Mouse (Mus musculus) kidney, embryonic 14.5 days (tissue): Measurements from ENCODE around the gene Adamts4. TPM values are rescaled to one million over a fixed set of nuclear protein-coding genes. Genes with fewer than 3 reads are reported as not detected.
"Not testable (repeated sequence)": the region's sequence is repeated elsewhere in the genome, so short reads cannot be mapped to it uniquely, and the experiment has no call there.

Experiments
- ATAC-seq: fragments of 200-750 bp; cut with Nextera tagmentation; 2 replicates; pipeline ENCODE4 v1.8.0; 2017; ENCODE audit warnings: moderate number of reproducible peaks, mild to moderate bottlenecking, moderate TSS enrichment, moderate library complexity; ENCODE audit not compliant: low FRiP score, low TSS enrichment
- H3K27ac ChIP-seq: fragments of 300-500 bp; sonication (generic); 2 replicates; pipeline ENCODE4 v1.5.1; 2014; ENCODE audit warnings: low read depth, mild to moderate bottlenecking, low read length, moderate library complexity, mixed read lengths
- H3K27me3 ChIP-seq: fragments of 300-500 bp; sonication (generic); 2 replicates; pipeline ENCODE4 v1.6.1; 2014; ENCODE audit warnings: mild to moderate bottlenecking, low read length; ENCODE audit not compliant: control insufficient read depth, insufficient read depth
- H3K36me3 ChIP-seq: fragments of 300-500 bp; sonication (generic); 2 replicates; pipeline ENCODE4 v1.6.1; 2014; ENCODE audit warnings: low read length, mixed read lengths; ENCODE audit not compliant: control insufficient read depth, insufficient read depth
- H3K4me1 ChIP-seq: fragments of 300-500 bp; sonication (generic); 2 replicates; pipeline ENCODE4 v1.6.1; 2014; ENCODE audit warnings: low read length, mixed read lengths; ENCODE audit not compliant: control insufficient read depth, insufficient read depth
- H3K4me2 ChIP-seq: fragments of 300-500 bp; sonication (generic); replicated peaks from 2 replicates; pipeline ENCODE4 v1.6.1; 2014; ENCODE audit warnings: low read depth, mild to moderate bottlenecking, low read length
- H3K4me3 ChIP-seq: fragments of 300-500 bp; sonication (generic); 2 replicates; pipeline ENCODE4 v1.5.1; 2014; ENCODE audit warnings: mild to moderate bottlenecking, low read length
- H3K9ac ChIP-seq: fragments of 300-500 bp; sonication (generic); 2 replicates; pipeline ENCODE4 v1.6.1; 2014; ENCODE audit warnings: low read depth, mild to moderate bottlenecking, low read length, moderate library complexity
- H3K9me3 ChIP-seq: fragments of 300-500 bp; sonication (generic); 2 replicates; pipeline ENCODE4 v1.6.1; 2016; ENCODE audit warnings: low read length; ENCODE audit not compliant: control insufficient read depth
- WGBS: fragments of 180-500 bp; shearing (Covaris S2); extraction: QIAGEN DNeasy Blood & Tissue Kit; methylation state at CpG from one replicate; pipeline ENCODE4 v1.1.7; 2014; 5-methylcytosine and 5-hydroxymethylcytosine counted together
- polyA plus RNA-seq: library from polyadenylated mRNA; unstranded; fragments of >200 nt; fragmentation: Nextera tagmentation; extraction: Ambion mirVana; gene quantifications from 2 replicates; pipeline ENCODE4 v1.2.1, GENCODE M21; 2014

The Adamts4 gene
- polyA plus RNA-seq, 1 experiment from 2014 or later = 6.9 TPM

DNA sequence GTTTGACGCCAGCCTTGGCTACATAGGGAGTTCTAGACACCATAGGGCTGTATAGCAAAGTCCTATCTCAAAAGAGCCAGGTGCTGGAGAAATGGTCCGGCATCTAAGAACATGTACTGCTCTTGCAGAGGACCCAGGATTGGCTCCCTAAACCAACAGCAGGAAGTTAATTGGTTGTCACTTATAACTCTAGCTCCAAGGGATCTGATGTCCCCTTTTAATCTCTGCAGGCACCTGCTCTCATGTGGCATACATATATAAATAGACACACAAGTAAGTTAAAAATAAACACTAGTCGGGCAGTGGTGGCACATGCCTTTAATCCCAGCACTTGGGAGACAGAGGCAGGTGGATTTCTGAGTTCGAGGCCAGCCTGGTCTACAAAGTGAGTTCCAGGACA is 14.4 kb upstream of the Adamts4 start:
- Histone ChIP-seq H3K36me3 (peaks cover 77% of the 10 kb centered on the region), H3K4me3 (no peak overlapping the region), H3K27ac (no peak overlapping the region), H3K4me2 (no peak overlapping the region), H3K27me3 (no peaks in the 10 kb centered on the region), H3K9ac (no peak overlapping the region), H3K9me3 (no peaks in the 10 kb centered on the region), H3K4me1 (no peaks in the 10 kb centered on the region)
- no peak for ATAC-seq
- WGBS = 91% methylated on average over 4 of the region's 4 CpGs

DNA sequence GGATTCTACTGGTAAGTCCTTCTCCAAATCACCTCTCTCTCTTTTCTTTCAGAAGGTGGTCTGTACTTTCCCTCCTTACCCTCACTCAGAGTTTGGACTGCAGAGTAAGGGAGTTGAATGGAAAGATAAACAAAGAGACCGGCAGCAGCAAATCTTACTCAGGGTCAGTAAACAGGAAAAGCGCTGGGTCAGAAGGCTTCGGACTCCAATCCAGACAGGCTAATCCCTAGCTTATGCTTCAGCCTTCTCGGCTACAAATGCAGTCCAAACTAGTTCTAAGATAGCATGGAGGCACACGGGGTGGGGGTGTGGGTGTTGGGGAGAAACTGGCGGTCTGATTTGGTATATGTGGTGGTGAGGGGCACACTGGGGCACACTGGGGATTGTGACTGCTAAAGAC is 12.8 kb upstream of the Adamts4 start:
- Histone ChIP-seq H3K27ac (no peak overlapping the region), H3K9ac (no peak overlapping the region), H3K36me3 (peaks cover 93% of the 10 kb centered on the region), H3K4me1 (no peaks in the 10 kb centered on the region), H3K4me2 (no peak overlapping the region), H3K9me3 (no peaks in the 10 kb centered on the region), H3K4me3 (no peak overlapping the region), H3K27me3 (no peaks in the 10 kb centered on the region)
- 81% methylated on average over 6 of the region's 6 CpGs for WGBS
- no peak for ATAC-seq

DNA sequence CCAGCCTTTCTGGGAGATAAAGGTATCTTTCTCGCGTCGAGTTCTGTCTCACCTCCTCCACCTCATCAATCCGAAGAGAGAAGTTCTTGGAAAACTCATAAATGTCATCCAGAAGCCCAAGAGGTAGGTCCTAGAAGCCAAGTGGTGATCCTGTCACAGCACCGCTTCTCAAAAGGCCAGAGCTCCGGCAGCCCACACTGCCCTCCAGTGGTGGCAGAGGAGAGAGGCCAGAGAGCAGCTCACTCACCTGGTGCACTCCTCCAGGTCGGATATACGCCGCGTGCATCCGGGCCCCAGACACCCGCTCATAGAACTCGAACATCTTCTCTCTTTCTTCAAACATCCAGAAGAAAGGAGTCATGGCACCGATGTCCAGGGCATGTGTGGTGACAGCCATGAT is 11.8 kb upstream of the Adamts4 start:
- no peak overlapping the region for H3K4me2 ChIP-seq
- no peak overlapping the region for H3K27ac ChIP-seq
- no peaks in the 10 kb centered on the region for H3K9me3 ChIP-seq
- WGBS = 72% methylated on average over 14 of the region's 14 CpGs
- no peaks in the 10 kb centered on the region for H3K4me1 ChIP-seq
- H3K27me3 ChIP-seq = no peaks in the 10 kb centered on the region
- H3K9ac ChIP-seq = no peak overlapping the region
- H3K36me3 ChIP-seq = peaks cover 99% of the 10 kb centered on the region
- no peak for ATAC-seq
- H3K4me3 ChIP-seq = no peak overlapping the region

DNA sequence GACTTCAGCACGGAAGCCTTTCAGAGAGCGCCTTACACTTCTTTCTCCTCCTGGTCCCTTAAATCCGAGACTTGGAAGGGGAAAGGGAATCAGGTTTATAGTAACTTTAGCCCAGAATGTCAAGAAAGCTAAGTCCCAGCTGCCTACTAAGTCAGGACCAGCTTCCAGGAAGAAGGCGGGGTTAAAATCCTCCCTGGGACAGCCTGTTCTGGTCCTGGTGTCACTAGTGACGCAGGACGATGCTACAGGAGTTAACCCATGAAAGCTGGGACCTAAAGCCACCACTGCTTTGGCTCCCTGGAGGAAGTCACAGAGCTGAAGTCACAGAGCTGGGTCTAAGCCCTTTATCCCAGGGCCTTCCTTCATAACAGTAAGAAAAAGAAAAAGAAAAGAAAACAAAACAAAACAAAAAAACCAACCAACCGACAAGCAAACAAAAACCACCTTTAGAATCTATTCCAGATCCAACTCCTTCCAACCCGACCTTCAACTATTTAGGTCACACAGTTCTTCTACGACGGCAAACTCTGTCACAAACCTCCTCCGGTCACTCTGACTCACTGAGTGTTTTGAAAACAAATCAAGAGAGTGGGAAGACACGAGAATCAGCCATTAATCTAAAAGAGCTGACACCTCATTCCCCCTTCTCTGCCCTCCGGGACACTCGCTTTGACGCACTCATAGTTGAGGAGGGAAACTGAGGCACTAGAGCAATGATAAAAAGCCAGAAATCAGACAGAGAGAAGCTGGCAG is 10.1 kb upstream of the Adamts4 start:
- H3K36me3 ChIP-seq = peaks cover 97% of the 10 kb centered on the region
- no peak for ATAC-seq
- no peak overlapping the region for H3K4me2 ChIP-seq
- no peak overlapping the region for H3K27ac ChIP-seq
- H3K4me3 ChIP-seq = no peak overlapping the region
- no peaks in the 10 kb centered on the region for H3K4me1 ChIP-seq
- no peak overlapping the region for H3K9ac ChIP-seq
- H3K9me3 ChIP-seq = no peaks in the 10 kb centered on the region
- H3K27me3 ChIP-seq = no peaks in the 10 kb centered on the region
- 55% methylated on average over 15 of the region's 15 CpGs for WGBS

DNA sequence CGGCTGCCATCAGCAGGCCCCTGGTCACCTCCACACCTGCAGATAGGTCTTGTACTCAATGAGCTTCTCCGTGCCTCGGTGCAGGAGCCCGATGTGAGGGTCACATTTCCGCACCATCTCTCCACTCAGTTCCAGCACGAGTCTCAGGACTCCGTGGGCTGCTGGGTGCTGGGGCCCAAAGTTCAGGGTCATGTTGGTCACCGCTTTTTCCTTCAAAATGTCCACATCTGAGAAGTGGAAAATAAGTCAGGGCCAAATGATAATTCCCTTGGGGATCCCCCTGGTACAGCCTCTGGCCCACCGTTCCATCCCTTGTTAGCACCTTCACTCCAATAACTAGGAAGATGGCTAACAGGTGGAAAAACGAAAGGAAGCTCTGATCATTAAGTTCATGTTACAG is 9.3 kb upstream of the Adamts4 start:
- no peak overlapping the region for H3K27ac ChIP-seq
- no peaks in the 10 kb centered on the region for H3K27me3 ChIP-seq
- H3K9me3 ChIP-seq = no peaks in the 10 kb centered on the region
- ATAC-seq = no peak
- H3K4me3 ChIP-seq = no peak overlapping the region
- 82% methylated on average over 10 of the region's 10 CpGs for WGBS
- H3K4me1 ChIP-seq = 0 out of 2 replicates have a peak, but pooled peaks cover 3% of the 10 kb centered on the region
- no peak overlapping the region for H3K9ac ChIP-seq
- peaks cover 90% of the 10 kb centered on the region for H3K36me3 ChIP-seq
- H3K4me2 ChIP-seq = no peak overlapping the region

DNA sequence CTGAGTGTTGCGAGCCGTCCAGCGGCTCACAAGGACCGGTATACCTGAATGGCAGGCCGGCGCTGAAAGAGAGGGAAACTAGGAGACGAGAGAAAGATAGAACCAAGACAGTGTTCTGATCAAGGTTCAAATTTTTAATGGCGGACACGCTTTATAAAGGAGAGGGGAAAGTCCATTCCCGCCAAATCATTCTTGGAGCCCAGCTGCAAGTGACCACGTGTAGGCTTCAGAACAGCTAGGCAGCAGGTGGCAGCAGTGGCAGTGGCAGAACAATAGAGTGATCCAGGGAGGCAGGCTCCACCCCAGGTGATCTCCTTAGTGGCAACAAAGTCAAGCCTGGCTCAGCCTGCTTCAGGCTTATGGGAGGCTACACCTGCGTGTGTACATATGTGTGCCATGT is 8.3 kb upstream of the Adamts4 start:
- not testable (repeated sequence) for H3K27me3 ChIP-seq, H3K9me3 ChIP-seq, H3K4me1 ChIP-seq, H3K4me2 ChIP-seq, ATAC-seq, H3K9ac ChIP-seq, H3K27ac ChIP-seq, H3K4me3 ChIP-seq
- 92% methylated on average over 12 of the region's 12 CpGs for WGBS
- peaks cover 80% of the 10 kb centered on the region for H3K36me3 ChIP-seq

DNA sequence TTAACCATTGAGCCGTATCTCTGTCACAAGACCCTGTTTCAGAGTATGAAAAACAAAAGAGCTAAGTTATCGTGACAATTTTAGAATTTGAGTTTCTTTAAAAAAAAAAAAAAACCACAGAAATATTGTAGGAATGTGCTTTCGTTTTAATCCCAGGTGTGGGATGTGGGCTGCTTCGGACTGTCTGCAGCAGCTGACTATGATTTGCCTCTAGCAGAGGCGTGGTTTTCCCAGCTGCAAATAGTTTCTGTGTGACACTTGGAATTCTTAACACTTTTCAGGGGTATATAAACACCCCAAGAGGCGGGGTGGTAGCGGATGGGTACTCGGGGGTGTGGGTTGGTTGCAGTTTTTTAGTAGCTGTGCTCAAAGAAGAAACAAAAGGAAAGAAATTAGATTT is 4.9 kb upstream of the Adamts4 start:
- H3K4me2 ChIP-seq = no peak overlapping the region
- peaks cover 25% of the 10 kb centered on the region for H3K4me1 ChIP-seq
- H3K4me3 ChIP-seq = no peak overlapping the region
- no peak overlapping the region for H3K9ac ChIP-seq
- H3K9me3 ChIP-seq = no peaks in the 10 kb centered on the region
- 96% methylated on average over 8 of the region's 8 CpGs for WGBS
- peaks cover 46% of the 10 kb centered on the region for H3K36me3 ChIP-seq
- ATAC-seq = no peak
- H3K27ac ChIP-seq = no peak overlapping the region
- H3K27me3 ChIP-seq = no peaks in the 10 kb centered on the region

DNA sequence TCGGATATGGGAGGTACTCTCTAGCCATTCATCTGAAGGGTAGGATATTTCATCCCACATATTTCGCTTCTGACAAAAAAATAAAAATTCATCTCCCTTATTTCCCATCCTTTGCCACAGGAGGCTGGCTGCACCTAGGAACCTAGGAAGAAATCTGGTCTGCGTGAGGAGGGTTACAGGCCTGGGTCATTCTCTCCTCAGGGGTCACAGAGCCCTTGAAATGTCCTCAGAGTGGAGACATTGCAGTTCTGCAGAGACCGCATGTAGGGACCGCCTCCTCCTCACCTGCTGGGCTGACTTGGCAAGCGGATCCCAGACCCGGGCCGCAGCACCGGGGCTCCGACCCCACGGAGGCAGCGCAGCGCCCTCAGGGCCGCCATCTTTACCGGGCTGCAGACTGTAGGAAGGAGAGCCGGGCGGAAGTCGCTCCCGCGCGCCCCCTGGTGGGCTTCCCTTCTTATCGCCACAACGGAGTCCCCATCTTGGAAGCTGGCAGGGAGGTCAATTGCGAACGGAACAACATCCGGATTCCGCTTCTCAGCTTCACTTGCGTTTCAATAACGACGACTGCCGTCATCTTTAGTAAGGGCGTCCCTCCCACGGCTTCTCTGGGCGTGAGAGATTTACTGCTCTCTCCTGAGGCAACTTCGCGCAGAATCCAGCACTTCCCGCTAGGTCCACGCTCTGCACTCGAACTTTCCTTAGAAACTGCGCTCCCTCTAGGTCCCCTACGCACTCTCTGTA is 3.3 kb upstream of the Adamts4 start:
- H3K4me2 ChIP-seq = peak overlapping the region; percentile 82
- under 1% methylated on average over 41 of the region's 41 CpGs for WGBS
- H3K9me3 ChIP-seq = no peaks in the 10 kb centered on the region
- no peaks in the 10 kb centered on the region for H3K27me3 ChIP-seq
- peak; percentile 90 for ATAC-seq
- H3K36me3 ChIP-seq = peaks cover 30% of the 10 kb centered on the region
- peak overlapping the region; percentile 88 for H3K9ac ChIP-seq
- H3K4me1 ChIP-seq = peaks cover 34% of the 10 kb centered on the region
- peak overlapping the region; percentile 88 for H3K4me3 ChIP-seq
- peak overlapping the region; percentile 71 for H3K27ac ChIP-seq

DNA sequence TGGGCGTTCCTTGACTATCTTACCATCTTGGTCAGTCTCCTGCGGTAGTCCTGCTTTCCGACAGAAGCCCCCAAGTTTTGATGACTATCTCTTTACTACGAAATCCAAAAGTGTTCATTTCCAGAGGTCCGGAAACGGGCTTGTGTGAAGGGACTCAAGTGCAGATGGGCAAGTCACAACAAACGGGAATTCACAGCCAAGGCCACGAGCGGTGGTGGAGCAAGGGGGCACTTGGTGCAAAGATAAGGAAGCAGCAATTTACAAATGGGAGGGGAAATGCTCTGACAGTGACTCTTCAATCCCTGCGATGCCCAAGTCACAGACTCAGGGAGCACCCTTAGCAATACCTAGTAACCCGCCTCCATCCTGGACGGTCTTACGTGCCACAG is 2.8 kb upstream of the Adamts4 start:
- Histone ChIP-seq H3K9me3 (no peaks in the 10 kb centered on the region), H3K36me3 (peaks cover 25% of the 10 kb centered on the region), H3K4me1 (peaks cover 34% of the 10 kb centered on the region), H3K27ac (peak overlapping the region; percentile 60), H3K4me2 (peak overlapping the region; percentile 45), H3K27me3 (no peaks in the 10 kb centered on the region), H3K4me3 (peak overlapping the region; percentile 88), H3K9ac (peak overlapping the region; percentile 1)
- ATAC-seq = peak; percentile 0; the same call in 1 of the 2 replicates
- 9% methylated on average over 13 of the region's 13 CpGs for WGBS
